Mouse (Mus musculus) forebrain, embryonic 10.5 days (tissue): Measurements from ENCODE around the gene Arfrp1. TPM values are rescaled to one million over a fixed set of nuclear protein-coding genes. Genes with fewer than 3 reads are reported as not detected.

ENCODE experiments used
- DNase-seq: peaks from one replicate; pipeline ENCODE4 v3.0.0-alpha.2; 2017; ENCODE audit warnings: low spot score; ENCODE audit errors: extremely low spot score
- H3K27ac ChIP-seq: fragments of 300-500 bp; sonication (generic); 2 replicates; pipeline ENCODE4 v1.5.1; 2016; ENCODE audit warnings: mild to moderate bottlenecking
- H3K27me3 ChIP-seq: fragments of 300-500 bp; sonication (generic); 2 replicates; pipeline ENCODE4 v1.6.1; 2016; ENCODE audit warnings: mild to moderate bottlenecking; ENCODE audit not compliant: poor library complexity, severe bottlenecking
- H3K36me3 ChIP-seq: fragments of 300-500 bp; sonication (generic); replicated peaks from 2 replicates; pipeline ENCODE4 v1.6.1; 2016; ENCODE audit warnings: mild to moderate bottlenecking, moderate library complexity
- H3K4me1 ChIP-seq: fragments of 300-500 bp; sonication (generic); 2 replicates; pipeline ENCODE4 v1.6.1; 2016
- H3K4me3 ChIP-seq: fragments of 300-500 bp; sonication (generic); 2 replicates; pipeline ENCODE4 v1.5.1; 2016; ENCODE audit warnings: mild to moderate bottlenecking, moderate library complexity
- H3K9me3 ChIP-seq: fragments of 300-500 bp; sonication (generic); 2 replicates; pipeline ENCODE4 v1.6.1; 2016; ENCODE audit warnings: mild to moderate bottlenecking, moderate library complexity
- WGBS: fragments of 180-500 bp; shearing (Covaris S2); methylation state at CpG from one replicate; pipeline ENCODE4 v1.1.7; 2016; 5-methylcytosine and 5-hydroxymethylcytosine counted together
- polyA plus RNA-seq: library from polyadenylated mRNA; unstranded; fragments of >200 nt; fragmentation: Nextera tagmentation; extraction: Ambion mirVana; gene quantifications from 2 replicates; pipeline ENCODE4 v1.2.1, GENCODE M21; 2016

The Arfrp1 gene
- polyA plus RNA-seq, 1 experiment from 2014 or later, result 84.5 TPM

DNA sequence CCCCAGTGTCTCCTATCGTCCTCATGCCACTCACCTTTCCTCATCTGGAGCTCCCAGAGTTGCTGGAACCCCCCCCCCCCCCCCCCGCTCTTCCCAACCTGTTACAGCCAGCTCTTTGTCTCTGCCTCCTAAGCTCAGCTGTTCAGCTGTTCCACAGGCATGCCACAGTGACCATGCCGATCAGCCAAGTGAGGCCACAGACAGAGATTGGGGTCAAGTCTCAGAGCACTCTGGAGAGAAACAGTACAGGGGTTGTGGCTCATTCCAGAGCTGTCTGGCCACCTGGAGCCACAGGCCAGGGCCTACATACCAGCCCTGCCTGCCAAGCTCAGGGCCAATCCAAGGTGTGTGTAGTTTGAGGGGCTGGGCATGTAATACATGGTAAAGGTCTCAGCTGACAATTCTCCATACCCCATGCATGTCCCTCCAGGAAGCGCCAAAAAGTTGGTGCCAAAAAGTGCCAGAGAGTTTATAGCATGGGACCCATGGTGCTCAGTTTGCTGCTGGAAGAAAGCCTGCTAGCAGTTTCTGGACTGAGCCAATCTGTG is 21.5 kb upstream of the Arfrp1 start:
- peaks cover 78% of the 10 kb centered on the region for H3K36me3 ChIP-seq
- no peak overlapping the region for H3K27ac ChIP-seq
- DNase-seq, result no peak
- no peaks in the 10 kb centered on the region for H3K9me3 ChIP-seq
- H3K27me3 ChIP-seq, result no peaks in the 10 kb centered on the region
- H3K4me1 ChIP-seq, result no peaks in the 10 kb centered on the region
- WGBS, result 77% methylated on average over 4 of the region's 4 CpGs
- no peak overlapping the region for H3K4me3 ChIP-seq

DNA sequence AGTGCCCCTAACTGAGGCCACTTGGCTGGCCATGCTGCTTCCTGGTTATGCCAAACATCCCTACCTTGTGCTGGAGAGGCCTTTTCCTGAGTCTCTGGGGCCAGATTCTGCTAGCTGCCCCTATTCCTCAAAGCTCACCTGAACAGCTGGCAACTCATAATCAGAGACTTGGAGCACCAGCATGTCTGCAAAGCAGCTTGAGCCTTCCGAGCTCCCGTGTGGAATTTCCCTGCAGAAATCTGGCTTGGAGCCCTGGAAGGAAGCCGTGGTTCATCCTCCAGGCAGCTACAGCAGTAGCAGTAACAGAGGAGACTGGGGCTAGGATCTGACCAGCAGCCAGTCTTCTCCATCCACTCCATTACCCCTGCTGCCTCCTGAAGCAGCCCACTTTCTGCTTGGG is 20.7 kb upstream of the Arfrp1 start:
- 94% methylated on average over 3 of the region's 3 CpGs for WGBS
- H3K36me3 ChIP-seq, result peaks cover 78% of the 10 kb centered on the region
- no peak overlapping the region for H3K4me3 ChIP-seq
- no peaks in the 10 kb centered on the region for H3K27me3 ChIP-seq
- H3K9me3 ChIP-seq, result no peaks in the 10 kb centered on the region
- no peak for DNase-seq
- H3K27ac ChIP-seq, result no peak overlapping the region
- no peaks in the 10 kb centered on the region for H3K4me1 ChIP-seq

DNA sequence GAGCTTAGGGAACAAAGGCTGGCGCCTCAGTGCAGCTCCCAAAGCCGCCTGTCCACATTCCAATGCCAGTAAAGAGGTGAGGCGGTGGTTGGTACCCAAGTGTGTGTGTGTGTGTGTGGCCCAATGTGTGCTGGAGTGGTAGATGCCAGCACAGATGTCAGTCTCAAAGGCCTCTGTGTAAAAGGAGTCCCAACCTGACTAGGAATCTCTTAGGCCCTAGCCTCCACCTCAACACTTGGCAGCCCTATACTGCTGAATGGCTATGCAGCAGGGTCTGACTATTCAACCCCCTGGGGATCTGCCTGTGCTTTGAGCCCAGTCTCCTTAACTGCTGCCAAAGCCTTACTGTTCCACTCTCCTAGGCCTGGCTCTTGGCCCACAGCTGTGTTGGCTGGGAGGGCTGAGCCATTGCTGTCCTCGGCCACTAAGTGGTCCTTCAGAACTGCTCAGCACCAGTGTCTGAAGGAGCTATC is 19.8 kb upstream of the Arfrp1 start:
- no peak for DNase-seq
- WGBS, result 89% methylated on average over 4 of the region's 4 CpGs
- H3K27ac ChIP-seq, result no peak overlapping the region

DNA sequence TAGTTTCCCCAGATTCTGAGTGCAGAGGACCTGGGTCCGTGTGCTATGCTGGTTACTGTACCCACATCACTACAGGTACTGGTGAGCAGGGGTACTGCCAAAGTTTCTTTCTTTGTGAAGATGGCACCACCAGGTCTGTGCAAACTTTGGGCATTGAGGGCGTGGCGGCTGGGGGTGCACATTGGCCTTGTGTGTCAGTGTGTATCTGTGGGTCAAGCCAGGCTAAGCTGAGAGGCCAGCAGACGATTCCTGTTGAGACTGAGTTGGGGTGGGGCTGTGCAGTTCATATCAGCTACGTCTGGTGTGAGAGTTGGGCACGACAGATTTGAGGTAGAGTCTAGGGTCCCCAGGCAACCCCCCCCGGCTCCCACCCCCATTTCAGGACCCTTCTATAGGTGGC is 19.3 kb upstream of the Arfrp1 start:
- no peaks in the 10 kb centered on the region for H3K9me3 ChIP-seq
- peaks cover 81% of the 10 kb centered on the region for H3K36me3 ChIP-seq
- H3K4me3 ChIP-seq, result no peak overlapping the region
- H3K27ac ChIP-seq, result no peak overlapping the region
- no peaks in the 10 kb centered on the region for H3K27me3 ChIP-seq
- 92% methylated on average over 7 of the region's 7 CpGs for WGBS
- H3K4me1 ChIP-seq, result no peaks in the 10 kb centered on the region
- DNase-seq, result no peak

More for the DNA sequence above, 19.8 kb upstream of the Arfrp1 start:
- H3K4me1 ChIP-seq, result no peaks in the 10 kb centered on the region
- no peaks in the 10 kb centered on the region for H3K9me3 ChIP-seq
- peaks cover 78% of the 10 kb centered on the region for H3K36me3 ChIP-seq
- no peaks in the 10 kb centered on the region for H3K27me3 ChIP-seq
- H3K4me3 ChIP-seq, result no peak overlapping the region

DNA sequence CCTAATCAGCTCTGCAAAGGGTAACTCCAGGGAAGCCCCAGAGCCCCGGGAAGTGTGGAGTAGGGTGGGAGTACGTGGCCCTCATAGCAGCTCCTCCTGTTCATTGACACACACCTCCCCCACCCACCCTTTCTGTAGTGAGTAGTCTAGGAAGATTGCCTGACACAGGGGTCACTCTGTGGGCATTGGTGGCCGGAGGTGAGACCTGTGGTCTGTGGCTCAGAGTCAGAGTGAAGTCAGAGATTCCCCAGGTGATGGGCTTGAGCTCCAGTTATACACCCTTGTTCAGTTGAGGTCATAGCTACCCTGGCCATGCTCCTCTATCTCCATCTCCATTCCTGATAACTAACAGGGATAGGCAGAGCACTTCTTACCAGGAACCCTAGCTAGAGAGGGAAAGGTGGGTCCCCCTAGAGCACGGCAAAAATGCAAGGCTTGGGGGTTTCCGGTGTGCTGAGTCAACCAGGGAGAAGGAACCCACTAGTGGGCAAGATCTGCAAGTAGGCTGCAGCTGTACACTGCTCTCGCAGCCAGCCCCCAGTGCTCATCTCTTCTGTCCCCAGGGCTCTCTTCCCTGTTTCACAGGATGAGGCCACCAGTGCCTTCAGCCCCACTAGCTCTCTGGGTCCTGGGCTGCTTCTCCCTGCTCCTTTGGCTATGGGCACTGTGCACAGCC is 16.6 kb upstream of the Arfrp1 start:
- Histone ChIP-seq H3K36me3 (peaks cover 87% of the 10 kb centered on the region), H3K9me3 (no peaks in the 10 kb centered on the region), H3K4me1 (no peaks in the 10 kb centered on the region), H3K27me3 (no peaks in the 10 kb centered on the region), H3K27ac (no peak overlapping the region), H3K4me3 (no peak overlapping the region)
- no peak for DNase-seq
- 95% methylated on average over 6 of the region's 6 CpGs for WGBS

DNA sequence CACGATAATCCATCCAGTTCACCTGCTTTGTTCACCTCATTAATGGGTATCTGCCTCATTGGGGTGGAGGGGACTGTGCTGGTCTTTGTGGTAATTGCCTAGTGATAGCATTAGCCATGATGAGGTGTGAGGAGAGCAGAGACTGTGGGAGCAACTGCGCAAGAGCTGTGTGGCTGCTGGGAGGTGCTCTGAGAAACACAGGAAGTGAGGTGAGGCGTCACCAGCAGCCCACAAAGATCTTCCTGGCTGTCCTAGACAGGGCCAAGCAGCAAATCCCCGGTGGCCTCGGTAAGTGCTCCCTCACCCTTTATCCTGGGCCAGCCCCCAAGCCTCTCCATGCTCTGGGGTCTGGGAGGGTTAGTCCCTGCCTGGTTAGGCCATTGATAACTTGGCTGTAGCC is 15.9 kb upstream of the Arfrp1 start:
- Histone ChIP-seq H3K27me3 (no peaks in the 10 kb centered on the region), H3K9me3 (no peaks in the 10 kb centered on the region), H3K36me3 (peaks cover 81% of the 10 kb centered on the region), H3K4me1 (no peaks in the 10 kb centered on the region), H3K4me3 (no peak overlapping the region), H3K27ac (no peak overlapping the region)
- WGBS, result 94% methylated on average over 5 of the region's 5 CpGs
- DNase-seq, result no peak

DNA sequence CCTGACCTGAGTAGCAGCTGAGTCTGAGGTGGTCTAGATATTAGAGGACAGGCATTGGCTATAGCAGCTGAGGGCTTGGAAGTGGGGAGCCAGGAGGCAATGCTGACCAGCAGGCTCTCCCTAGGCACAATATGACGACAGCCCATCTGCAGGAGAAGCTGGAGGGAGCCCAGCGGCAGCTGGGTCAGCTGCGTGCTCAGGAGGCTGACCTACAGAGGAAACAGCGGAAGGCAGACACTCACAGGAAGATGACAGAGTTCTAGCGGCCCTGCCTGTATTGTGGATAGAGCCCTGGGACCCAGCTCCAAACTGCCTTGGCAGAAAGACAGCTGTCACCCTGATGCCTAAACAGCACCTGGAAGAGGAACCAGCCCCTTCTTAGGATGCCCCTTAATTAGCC is 15.0 kb upstream of the Arfrp1 start:
- Histone ChIP-seq H3K36me3 (peaks cover 74% of the 10 kb centered on the region), H3K9me3 (no peaks in the 10 kb centered on the region), H3K27ac (no peak overlapping the region), H3K4me3 (no peak overlapping the region), H3K27me3 (no peaks in the 10 kb centered on the region), H3K4me1 (no peaks in the 10 kb centered on the region)
- 91% methylated on average over 5 of the region's 5 CpGs for WGBS
- DNase-seq, result no peak

DNA sequence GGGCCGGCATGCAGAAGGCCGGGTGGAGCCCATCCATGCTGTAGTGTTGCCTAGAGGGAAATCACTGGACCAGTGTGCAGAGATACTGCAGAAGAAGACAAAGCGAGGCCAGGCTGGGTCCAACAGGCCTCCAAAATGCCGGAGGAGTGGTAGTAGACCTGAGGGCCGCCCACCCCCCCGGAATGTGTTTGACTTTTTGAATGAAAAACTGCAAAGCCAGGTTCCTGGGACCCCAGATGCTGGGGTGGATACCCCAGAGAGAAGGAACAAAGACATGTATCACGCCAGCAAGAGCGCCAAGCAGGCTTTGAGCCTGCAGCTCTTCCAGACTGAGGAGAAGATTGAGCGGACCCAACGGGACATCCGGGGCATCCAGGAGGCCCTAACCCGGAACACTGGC is 14.6 kb upstream of the Arfrp1 start, which contains the start of gene Lime1:
Lime1 (plus strand) TSS at position 301 of the 400 bp plus-strand sequence.
- H3K4me3 ChIP-seq, result no peak within 1 kb of the TSS
- no peak for DNase-seq
- H3K36me3 ChIP-seq, result peaks cover 72% of the 10 kb centered on the region
- H3K27me3 ChIP-seq, result no peaks in the 10 kb centered on the region
- WGBS, result 95% methylated on average over 12 of the region's 12 CpGs
- no peak within 1 kb of the TSS for H3K27ac ChIP-seq
- no peaks in the 10 kb centered on the region for H3K4me1 ChIP-seq
- no peaks in the 10 kb centered on the region for H3K9me3 ChIP-seq

DNA sequence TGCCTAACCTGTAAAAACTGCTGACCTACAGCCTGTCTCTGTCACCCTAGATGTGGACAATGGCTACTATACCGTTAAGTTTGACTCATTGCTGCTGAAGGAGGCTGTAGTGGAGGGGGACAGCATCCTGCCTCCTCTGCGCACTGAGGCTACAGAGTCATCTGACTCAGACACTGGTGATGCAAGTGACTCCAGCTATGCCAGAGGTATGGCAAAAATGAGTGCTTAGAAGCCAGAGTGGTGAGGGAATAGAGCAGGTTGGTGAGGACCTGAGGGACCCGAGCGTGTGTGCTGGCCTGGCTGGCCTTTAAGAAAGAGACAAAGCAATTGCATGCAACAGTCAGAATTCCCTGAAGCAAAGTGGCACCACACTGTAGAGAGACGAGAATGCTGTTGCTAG is 13.5 kb upstream of the Arfrp1 start:
- Histone ChIP-seq H3K9me3 (no peaks in the 10 kb centered on the region), H3K36me3 (peaks cover 70% of the 10 kb centered on the region)
- 92% methylated on average over 5 of the region's 5 CpGs for WGBS

DNA sequence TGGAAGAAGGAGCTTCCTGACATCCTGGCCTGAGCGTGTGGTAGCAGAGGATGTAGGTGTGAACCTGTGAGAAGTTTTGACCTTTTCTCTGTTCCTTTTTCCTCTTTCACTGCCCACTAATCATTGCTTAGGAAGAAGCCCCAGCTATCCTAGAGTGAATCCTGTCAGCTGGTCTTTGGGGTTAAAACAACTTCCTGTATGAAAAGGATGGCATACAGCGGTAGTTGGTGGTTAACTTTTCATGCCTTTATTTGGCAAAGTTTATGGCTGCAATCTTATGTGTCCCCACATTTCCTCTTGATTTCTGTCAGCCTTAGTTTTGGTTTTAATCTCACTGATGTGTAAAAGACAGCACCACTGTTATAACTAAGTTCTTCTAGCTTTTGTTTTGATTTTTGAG is 12.0 kb upstream of the Arfrp1 start:
- no peak overlapping the region for H3K27ac ChIP-seq
- no peak for DNase-seq
- H3K4me3 ChIP-seq, result no peak overlapping the region
- H3K9me3 ChIP-seq, result no peaks in the 10 kb centered on the region
- H3K4me1 ChIP-seq, result no peaks in the 10 kb centered on the region
- WGBS, result 86% methylated on average over 2 of the region's 2 CpGs
- H3K36me3 ChIP-seq, result peaks cover 56% of the 10 kb centered on the region
- no peaks in the 10 kb centered on the region for H3K27me3 ChIP-seq

More for the DNA sequence above, 13.5 kb upstream of the Arfrp1 start:
- H3K4me3 ChIP-seq, result no peak overlapping the region
- H3K27ac ChIP-seq, result no peak overlapping the region
- no peaks in the 10 kb centered on the region for H3K27me3 ChIP-seq
- DNase-seq, result no peak
- H3K4me1 ChIP-seq, result no peaks in the 10 kb centered on the region

DNA sequence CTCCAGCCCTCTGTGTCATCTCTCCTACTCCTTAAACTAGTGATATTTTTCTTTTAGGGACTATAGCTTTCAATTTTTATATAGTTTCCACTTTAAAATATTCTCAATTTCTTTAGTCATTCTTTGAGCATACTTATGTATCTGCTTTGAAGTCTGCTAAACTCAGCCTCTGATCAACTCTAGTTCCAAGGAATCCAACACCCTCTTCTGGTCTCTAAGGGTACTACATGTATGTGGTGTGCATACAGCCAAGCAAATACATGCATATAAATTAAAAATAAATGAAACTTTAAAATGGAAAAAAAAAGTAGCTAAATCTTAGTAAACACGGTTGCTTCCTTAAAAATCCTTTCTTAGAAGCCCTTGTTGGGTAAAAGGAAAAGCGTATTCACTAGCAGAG is 10.6 kb upstream of the Arfrp1 start:
- no peak for DNase-seq

DNA sequence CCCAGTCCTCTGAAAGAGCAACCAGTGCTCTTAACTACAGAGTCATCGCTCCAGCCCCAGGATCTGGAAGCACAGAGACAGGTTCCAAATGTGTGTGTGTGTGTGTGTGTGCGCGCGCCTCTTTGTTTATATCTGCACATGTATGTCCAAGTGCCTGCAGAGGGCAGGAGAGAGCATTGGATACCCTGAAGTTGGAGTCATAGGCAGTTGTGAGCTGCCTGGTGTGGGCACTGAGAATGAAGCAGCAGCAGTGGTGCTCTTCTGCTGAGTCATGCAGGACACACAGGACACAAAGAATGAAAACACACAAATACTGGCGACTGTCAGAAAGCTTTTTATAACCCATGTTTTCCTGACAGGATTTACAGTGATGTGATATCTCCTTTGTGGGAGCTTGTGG is 4.8 kb upstream of the Arfrp1 start:
- Histone ChIP-seq H3K27me3 (no peaks in the 10 kb centered on the region), H3K9me3 (0 out of 2 replicates have a peak, but pooled peaks cover 6% of the 10 kb centered on the region), H3K36me3 (peaks cover 59% of the 10 kb centered on the region), H3K4me3 (no peak overlapping the region), H3K27ac (no peak overlapping the region), H3K4me1 (peaks cover 35% of the 10 kb centered on the region)
- no peak for DNase-seq
- WGBS, result 95% methylated on average over 5 of the region's 5 CpGs

More for the DNA sequence above, 10.6 kb upstream of the Arfrp1 start:
- 90% methylated on average over 2 of the region's 2 CpGs for WGBS
- H3K9me3 ChIP-seq, result no peaks in the 10 kb centered on the region
- no peaks in the 10 kb centered on the region for H3K4me1 ChIP-seq
- no peaks in the 10 kb centered on the region for H3K27me3 ChIP-seq
- H3K36me3 ChIP-seq, result peaks cover 55% of the 10 kb centered on the region
- no peak overlapping the region for H3K27ac ChIP-seq
- H3K4me3 ChIP-seq, result no peak overlapping the region

DNA sequence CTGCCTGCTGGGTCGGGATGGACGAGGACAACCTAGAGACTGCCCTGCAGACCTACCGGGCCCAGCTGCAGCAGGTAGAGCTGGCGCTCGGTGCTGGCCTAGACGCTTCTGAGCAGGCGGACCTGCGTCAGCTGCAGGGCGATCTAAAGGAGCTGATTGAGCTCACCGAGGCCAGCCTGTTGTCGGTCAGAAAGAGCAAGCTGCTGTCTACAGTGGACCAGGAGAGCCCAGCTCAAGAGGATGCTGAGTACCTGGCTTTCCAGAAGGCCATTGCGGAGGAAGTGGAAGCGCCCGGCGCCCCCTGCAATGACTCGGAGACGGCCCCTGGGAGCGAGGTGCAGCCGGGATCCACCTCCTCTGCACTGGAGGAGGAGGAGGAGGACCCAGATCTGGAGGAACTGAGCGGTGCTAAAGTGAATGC is 461 bp upstream of the Arfrp1 start:
- Histone ChIP-seq H3K36me3 (peaks cover 65% of the 10 kb centered on the region), H3K4me1 (peaks cover 46% of the 10 kb centered on the region), H3K9me3 (0 out of 2 replicates have a peak, but pooled peaks cover 6% of the 10 kb centered on the region), H3K4me3 (peak overlapping the region; percentile 92), H3K27ac (peak overlapping the region; percentile 95), H3K27me3 (no peaks in the 10 kb centered on the region)
- DNase-seq, result peak; percentile 46
- 0% methylated on average over 20 of the region's 20 CpGs for WGBS
